Mouse (Mus musculus): ENCODE results near the gene Sla2. TPM values are rescaled to one million over a fixed set of nuclear protein-coding genes. Genes with fewer than 3 reads are reported as not detected.

Sla2 gene
- polyA plus RNA-seq, 1 experiment, result 7.6 TPM

GRCm38 (mm10) chr2:156841841-156842706 is 44.9 kb downstream of the Sla2 start:
- no peaks in the 10 kb centered on the region for H3K27me3 ChIP-seq (ENCODE audit: control insufficient read depth, insufficient read depth, low read length)
- H3K27ac ChIP-seq (ENCODE audit: insufficient read depth, low read length), result no peak overlapping the region
- peaks cover 2% of the 10 kb centered on the region; the same call in 1 of the 2 replicates for H3K36me3 ChIP-seq (ENCODE audit: control insufficient read depth, insufficient read depth, low read length)
- WGBS, result 35% methylated on average over 20 of the region's 20 CpGs
- H3K4me1 ChIP-seq (ENCODE audit: control insufficient read depth, insufficient read depth, insufficient read length), result peaks cover 6% of the 10 kb centered on the region
- peak overlapping the region; percentile 80; the same call in 1 of the 2 replicates for H3K4me3 ChIP-seq (ENCODE audit: extremely low read depth, insufficient read depth, insufficient read length)
- no peak for TF ChIP-seq POLR2A (IDR thresholded peaks at IDR 0.05; ENCODE audit: low read depth, low read length)
- TF ChIP-seq CTCF (IDR thresholded peaks at IDR 0.05; ENCODE audit: extremely low read depth, insufficient read depth, insufficient read length, insufficient replicate concordance), result no peak
- peak in 1 of 2 experiments; percentile 24 for DNase-seq (ENCODE audit: low read depth in 1 of 2, low spot score in 2 of 2)

DNA sequence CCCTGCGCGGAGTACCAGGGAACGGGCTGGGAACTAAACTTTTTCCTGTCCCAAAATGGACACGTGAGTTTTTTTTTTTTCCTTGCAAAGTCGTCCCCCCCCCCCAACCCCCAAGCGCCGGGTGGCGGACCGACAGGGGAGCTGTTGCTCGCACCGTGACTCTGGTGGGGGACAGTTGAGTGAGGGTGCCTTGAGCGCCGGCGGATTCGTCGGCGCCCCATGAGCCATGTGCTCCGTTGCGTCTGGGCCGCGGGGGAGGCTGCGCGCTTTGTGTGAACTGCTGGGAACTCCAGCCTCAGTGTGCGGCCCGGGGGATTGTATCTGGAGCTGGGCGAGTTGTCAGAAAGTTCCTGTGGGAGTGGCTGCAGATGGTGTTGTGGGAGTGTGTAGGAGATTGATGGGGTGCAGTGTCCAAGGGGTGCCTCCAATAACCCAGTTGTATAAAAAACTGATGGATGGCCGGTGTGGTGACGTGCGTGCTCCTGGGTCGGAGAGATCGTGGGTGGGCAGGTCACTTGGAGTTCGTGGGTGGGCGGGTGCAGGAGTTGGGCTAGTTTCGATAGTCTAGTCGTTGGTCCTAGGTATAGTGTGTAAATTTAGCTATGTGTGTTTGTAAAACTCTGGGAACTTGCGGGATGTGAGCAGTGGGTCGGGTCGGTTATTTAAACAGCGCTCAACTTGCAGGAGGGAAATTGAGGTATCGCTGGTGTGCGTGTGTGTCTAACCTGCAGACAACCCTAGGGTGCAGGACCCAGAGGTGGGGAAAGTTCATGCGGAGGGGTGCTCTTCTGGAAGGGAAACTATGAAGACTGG is 45.8 kb downstream of the Sla2 start:
- peaks cover 6% of the 10 kb centered on the region for H3K4me1 ChIP-seq (ENCODE audit: control insufficient read depth, insufficient read depth, insufficient read length)
- no peak for TF ChIP-seq POLR2A (IDR thresholded peaks at IDR 0.05; ENCODE audit: low read depth, low read length)
- no peak for TF ChIP-seq CTCF (IDR thresholded peaks at IDR 0.05; ENCODE audit: extremely low read depth, insufficient read depth, insufficient read length, insufficient replicate concordance)

GRCm38 (mm10) chr2:156840301-156841027 is 46.5 kb downstream of the Sla2 start:
- Histone ChIP-seq H3K4me1 (ENCODE audit: control insufficient read depth, insufficient read depth, insufficient read length) (peaks cover 6% of the 10 kb centered on the region), H3K4me3 (ENCODE audit: extremely low read depth, insufficient read depth, insufficient read length) (peak overlapping the region; percentile 80), H3K27me3 (ENCODE audit: control insufficient read depth, insufficient read depth, low read length) (no peaks in the 10 kb centered on the region), H3K27ac (ENCODE audit: insufficient read depth, low read length) (peak overlapping the region; percentile 55; the same call in 1 of the 2 replicates), H3K36me3 (ENCODE audit: control insufficient read depth, insufficient read depth, low read length) (no peaks in the 10 kb centered on the region)
- TF ChIP-seq POLR2A (IDR thresholded peaks at IDR 0.05; ENCODE audit: low read depth, low read length) (no peak), CTCF (IDR thresholded peaks at IDR 0.05; ENCODE audit: extremely low read depth, insufficient read depth, insufficient read length, insufficient replicate concordance) (no peak)
- 1% methylated on average over 78 of the region's 79 CpGs for WGBS
- DNase-seq (ENCODE audit: low read depth in 1 of 2, low spot score in 2 of 2), result peak in 1 of 2 experiments; percentile 24

More for the DNA sequence above, 45.8 kb downstream of the Sla2 start:
- H3K4me3 ChIP-seq (ENCODE audit: extremely low read depth, insufficient read depth, insufficient read length), result peak overlapping the region; percentile 80
- H3K27ac ChIP-seq (ENCODE audit: insufficient read depth, low read length), result no peak overlapping the region
- H3K27me3 ChIP-seq (ENCODE audit: control insufficient read depth, insufficient read depth, low read length), result no peaks in the 10 kb centered on the region
- H3K36me3 ChIP-seq (ENCODE audit: control insufficient read depth, insufficient read depth, low read length), result no peaks in the 10 kb centered on the region
- DNase-seq (ENCODE audit: low read depth in 1 of 2, low spot score in 2 of 2), result peak in 1 of 2 experiments; percentile 28
- under 1% methylated on average over 42 of the region's 42 CpGs for WGBS

DNA sequence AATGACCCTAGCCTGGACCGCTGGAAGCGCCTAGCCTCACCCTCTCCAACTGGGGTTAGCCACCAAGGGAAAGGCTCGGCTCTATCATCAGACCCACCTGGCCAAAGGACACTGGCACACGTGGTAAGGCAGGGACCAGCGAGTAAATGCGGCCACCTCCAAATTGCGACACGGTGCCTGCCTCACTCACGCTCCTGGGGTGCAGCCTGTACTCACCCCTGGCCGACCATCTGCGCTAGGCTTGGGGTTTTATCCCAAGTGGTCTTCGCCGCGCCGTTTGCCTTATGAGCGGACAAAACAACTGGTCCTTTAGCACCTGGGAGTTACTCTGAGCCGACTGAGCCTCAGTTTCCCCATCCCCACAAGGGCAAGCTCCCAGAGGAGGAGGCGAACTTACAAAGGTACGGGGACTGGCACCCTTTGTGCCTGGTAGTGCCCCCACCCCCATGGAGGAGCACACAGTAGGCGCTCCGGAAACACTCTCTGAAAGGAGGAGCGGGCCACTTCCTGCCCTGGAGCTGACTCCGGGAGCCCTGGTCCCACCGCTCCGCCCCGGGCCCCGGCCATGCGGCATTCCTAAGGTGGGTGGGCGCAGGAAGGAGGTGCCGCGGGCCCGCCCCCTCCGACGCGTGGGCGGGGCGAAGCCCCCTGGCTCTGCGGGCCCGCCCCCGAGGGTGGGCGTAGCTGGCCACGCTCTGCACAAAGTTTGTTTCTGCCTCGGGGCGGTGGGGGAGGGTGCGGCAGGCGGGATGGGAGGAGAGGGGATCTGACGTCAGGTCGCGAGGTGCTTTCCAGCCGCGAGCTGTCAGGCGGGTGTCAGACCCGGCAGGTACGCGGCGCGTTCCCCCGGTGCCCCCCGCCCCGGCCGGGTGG is 47.4 kb downstream of the Sla2 start, which contains the start of gene Tgif2:
Tgif2 (plus strand) TSS at position 689 of the 873 bp plus-strand sequence.
- Histone ChIP-seq H3K4me3 (ENCODE audit: extremely low read depth, insufficient read depth, insufficient read length) (peak within 1 kb of the TSS; percentile 80), H3K36me3 (ENCODE audit: control insufficient read depth, insufficient read depth, low read length) (no peaks in the 10 kb centered on the region), H3K27me3 (ENCODE audit: control insufficient read depth, insufficient read depth, low read length) (no peaks in the 10 kb centered on the region), H3K27ac (ENCODE audit: insufficient read depth, low read length) (peak within 1 kb of the TSS; percentile 55), H3K4me1 (ENCODE audit: control insufficient read depth, insufficient read depth, insufficient read length) (peaks cover 6% of the 10 kb centered on the region)
- 14% methylated on average over 60 of the region's 61 CpGs for whole genome bisulfite sequencing
- TF ChIP-seq POLR2A (IDR thresholded peaks at IDR 0.05; ENCODE audit: low read depth, low read length), result no peak
- TF ChIP-seq CTCF (IDR thresholded peaks at IDR 0.05; ENCODE audit: extremely low read depth, insufficient read depth, insufficient read length, insufficient replicate concordance), result no peak
- DNase-seq (ENCODE audit: low read depth in 1 of 2, low spot score in 2 of 2), result peak in 1 of 2 experiments; percentile 71

DNA sequence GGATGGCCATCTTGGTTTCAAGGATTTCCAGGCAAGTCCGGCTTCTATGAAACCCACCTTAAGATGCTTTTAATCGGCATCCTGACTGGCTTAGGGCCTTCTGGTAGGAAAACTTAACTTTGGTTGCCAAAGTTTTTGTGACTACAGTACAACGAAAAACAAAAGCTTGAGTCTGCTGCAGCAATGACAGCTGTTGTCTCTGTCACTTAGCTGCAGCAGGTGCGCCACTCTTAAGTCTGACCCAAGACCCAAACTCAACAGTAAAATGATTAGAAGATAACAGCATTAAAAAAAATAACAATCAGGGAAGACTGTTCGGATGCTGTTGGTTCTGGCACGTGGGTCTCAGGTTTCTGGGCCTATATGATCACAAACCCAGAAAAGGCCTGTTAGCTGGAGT is 48.2 kb downstream of the Sla2 start:
- Histone ChIP-seq H3K4me3 (ENCODE audit: extremely low read depth, insufficient read depth, insufficient read length) (no peak overlapping the region), H3K27me3 (ENCODE audit: control insufficient read depth, insufficient read depth, low read length) (no peaks in the 10 kb centered on the region), H3K27ac (ENCODE audit: insufficient read depth, low read length) (no peak overlapping the region), H3K4me1 (ENCODE audit: control insufficient read depth, insufficient read depth, insufficient read length) (peaks cover 6% of the 10 kb centered on the region), H3K36me3 (ENCODE audit: control insufficient read depth, insufficient read depth, low read length) (no peaks in the 10 kb centered on the region)
- no peak for TF ChIP-seq CTCF (IDR thresholded peaks at IDR 0.05; ENCODE audit: extremely low read depth, insufficient read depth, insufficient read length, insufficient replicate concordance)
- TF ChIP-seq POLR2A (IDR thresholded peaks at IDR 0.05; ENCODE audit: low read depth, low read length), result no peak
- 85% methylated on average over 6 of the region's 6 CpGs for WGBS
- no peak for DNase-seq (ENCODE audit: low read depth in 1 of 2, low spot score in 2 of 2)
